Mouse (Mus musculus): ENCODE data around the gene Tmc8.
"Not testable (repeated sequence)": the region's sequence is repeated elsewhere in the genome, so short reads cannot be mapped to it uniquely, and the experiment has no call there.

The Tmc8 gene

GRCm38 (mm10) chr11:117774925-117775324 is 7.0 kb upstream of the Tmc8 start:
- no peak for DNase-seq (ENCODE audit: low read depth)

GRCm38 (mm10) chr11:117775540-117775939 is 6.3 kb upstream of the Tmc8 start:
- no peak for DNase-seq (ENCODE audit: low read depth)

- DNase-seq (ENCODE audit: low read depth): no peak
These were observed 5.6 kb upstream of the Tmc8 start for GRCm38 (mm10) chr11:117776085-117776792.

- DNase-seq (ENCODE audit: low read depth): peak; percentile 78
These were observed 4.8 kb upstream of the Tmc8 start for GRCm38 (mm10) chr11:117777111-117777510.

GRCm38 (mm10) chr11:117778031-117778430 is 3.8 kb upstream of the Tmc8 start:
- no peak for DNase-seq (ENCODE audit: low read depth)

- DNase-seq (ENCODE audit: low read depth): no peak
These were observed 2.9 kb upstream of the Tmc8 start for GRCm38 (mm10) chr11:117778851-117779433.

DNA sequence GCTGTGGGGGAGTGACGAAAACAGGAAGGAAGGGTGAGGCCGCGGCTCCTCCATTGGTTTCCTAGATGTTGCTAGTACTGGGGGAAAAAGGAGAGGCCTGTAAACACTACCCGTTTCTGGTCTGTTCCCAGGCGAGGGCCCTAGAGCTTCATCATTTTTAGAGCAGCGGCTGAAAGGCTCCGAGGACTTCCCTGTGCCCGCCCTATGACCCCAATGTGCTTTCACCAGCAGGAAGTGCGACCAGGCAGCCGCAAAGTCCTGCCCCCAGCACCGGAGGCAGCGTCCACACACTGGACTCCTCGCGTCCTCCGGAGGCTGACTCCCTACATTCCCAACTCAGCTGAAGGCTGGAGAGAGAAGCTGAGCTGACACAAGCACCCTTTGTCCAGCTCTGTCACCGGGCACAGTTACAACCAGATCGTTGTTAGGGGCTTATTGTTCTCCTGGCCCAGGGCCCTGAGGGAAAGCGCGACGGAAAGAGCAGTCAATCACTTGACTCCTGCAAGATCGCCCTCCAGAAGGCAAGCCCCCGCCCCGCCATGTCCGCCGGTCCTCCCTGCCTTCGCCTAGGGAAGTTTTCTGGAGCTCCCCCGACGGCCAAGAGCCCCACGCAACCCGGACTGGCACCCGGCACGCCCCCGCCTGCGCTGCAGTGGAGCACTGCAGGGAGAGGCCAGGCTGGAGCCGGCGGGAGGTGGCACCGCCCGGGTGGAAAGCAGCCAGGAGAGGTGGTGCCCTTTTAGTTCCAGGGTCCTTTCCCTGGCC is 2.3 kb upstream of the Tmc8 start:
- DNase-seq (ENCODE audit: low read depth): peak; percentile 49

GRCm38 (mm10) chr11:117780199-117780515 is 1.7 kb upstream of the Tmc8 start:
- no peak for DNase-seq (ENCODE audit: low read depth)

- peak; percentile 97 for DNase-seq (ENCODE audit: low read depth)
These were observed 1.2 kb upstream of the Tmc8 start for GRCm38 (mm10) chr11:117780582-117781111.

- no peak for DNase-seq (ENCODE audit: low read depth)
These were observed 566 bp upstream of the Tmc8 start for GRCm38 (mm10) chr11:117781199-117781821.

- DNase-seq (ENCODE audit: low read depth): no peak
These were observed 794 bp downstream of the Tmc8 start for GRCm38 (mm10) chr11:117782705-117783034.

DNA sequence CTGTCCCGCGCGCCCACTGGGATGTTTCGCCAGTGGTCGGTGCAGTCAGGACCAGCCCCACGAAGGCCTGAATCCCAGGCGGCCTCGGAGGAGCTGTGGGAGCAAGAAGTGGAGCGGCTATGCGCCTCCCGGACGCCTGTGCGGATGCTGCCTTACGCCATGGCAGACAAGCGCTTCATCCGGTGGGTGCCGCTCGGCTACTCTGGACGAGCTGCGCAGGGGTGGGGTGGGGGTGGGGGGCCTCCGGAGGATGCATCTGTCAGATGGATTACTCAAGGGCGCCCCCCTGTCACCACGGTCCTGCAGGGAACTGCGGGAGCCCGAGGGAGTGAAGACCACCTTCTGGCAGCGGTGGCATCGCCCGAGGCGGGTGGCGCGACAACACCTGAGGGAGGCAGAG is 1.2 kb downstream of the Tmc8 start:
- DNase-seq (ENCODE audit: low read depth): peak; percentile 79

DNA sequence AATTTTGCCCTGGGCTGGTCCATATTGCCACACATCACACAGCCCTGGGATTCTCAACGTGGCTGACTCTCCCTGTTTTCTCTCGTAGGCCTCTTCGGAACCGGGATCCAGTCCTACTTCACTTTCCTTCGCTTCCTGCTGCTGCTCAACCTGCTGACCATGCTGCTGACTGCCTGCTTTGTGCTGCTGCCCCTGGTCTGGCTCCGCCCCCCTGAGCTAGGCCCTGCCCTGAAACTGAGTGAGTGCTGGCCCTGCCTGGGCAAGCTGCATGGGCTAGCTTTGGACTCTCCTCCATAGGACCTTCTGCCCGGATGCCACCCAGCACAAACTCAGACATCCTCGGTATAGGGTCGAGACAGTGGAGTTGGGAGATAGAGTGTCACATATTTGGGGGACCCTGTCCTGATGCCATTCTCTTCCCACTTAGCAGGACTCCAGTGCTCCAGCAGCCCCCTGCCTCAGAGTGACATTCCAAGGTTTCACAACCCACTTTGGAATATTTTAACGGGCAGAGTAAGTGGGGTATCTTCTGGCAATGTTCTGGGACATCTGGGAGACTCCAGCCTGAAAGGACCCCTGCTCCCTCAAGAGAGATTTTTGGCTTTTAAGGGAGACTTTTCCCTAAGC is 1.9 kb downstream of the Tmc8 start:
- no peak for DNase-seq (ENCODE audit: low read depth)

- peak; percentile 81 for DNase-seq (ENCODE audit: low read depth)
These were observed 4.4 kb downstream of the Tmc8 start for GRCm38 (mm10) chr11:117786294-117786693.

- not testable (repeated sequence) for DNase-seq (ENCODE audit: low read depth)
These were observed 6.6 kb downstream of the Tmc8 start for GRCm38 (mm10) chr11:117788481-117788880.

GRCm38 (mm10) chr11:117790286-117790685 is 8.4 kb downstream of the Tmc8 start:
- DNase-seq (ENCODE audit: low read depth): peak; percentile 77

DNA sequence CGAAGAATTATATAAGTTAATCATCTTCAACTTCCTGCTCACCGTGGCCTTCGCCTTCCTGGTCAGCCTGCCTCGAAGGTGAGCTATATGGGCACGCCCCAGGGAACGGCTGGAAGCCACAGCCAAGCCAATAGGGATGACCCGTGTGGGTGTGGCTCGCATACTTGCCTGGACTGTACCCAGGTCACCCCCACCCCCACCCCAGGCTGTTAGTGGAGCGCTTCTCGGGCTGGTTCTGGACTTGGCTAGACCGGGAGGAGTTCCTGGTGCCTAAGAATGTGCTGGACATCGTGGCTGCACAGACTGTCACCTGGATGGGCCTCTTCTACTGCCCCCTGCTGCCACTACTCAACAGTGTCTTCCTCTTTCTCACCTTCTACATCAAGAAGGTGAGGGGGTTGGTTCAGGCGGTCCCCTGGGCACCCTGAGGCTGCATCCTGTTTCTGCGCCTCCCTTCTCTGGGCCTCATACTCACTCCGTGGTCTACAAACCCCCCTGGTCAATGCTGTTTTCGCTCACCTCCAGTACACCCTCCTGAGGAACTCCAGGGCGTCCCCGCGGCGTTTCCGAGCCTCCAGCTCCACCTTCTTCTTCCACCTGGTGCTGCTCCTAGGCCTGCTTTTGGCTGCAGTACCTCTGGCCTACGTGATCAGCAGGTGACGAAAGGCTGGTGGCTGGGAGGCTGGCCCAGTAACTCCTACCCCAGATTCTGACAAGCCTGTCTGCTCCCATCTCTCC is 9.0 kb downstream of the Tmc8 start:
- no peak for DNase-seq (ENCODE audit: low read depth)

- no peak for DNase-seq (ENCODE audit: low read depth)
These were observed 9.5 kb downstream of the Tmc8 start for GRCm38 (mm10) chr11:117791441-117791761.

- DNase-seq (ENCODE audit: low read depth): peak; percentile 57
These were observed 10.5 kb downstream of the Tmc8 start for GRCm38 (mm10) chr11:117792281-117792888.

GRCm38 (mm10) chr11:117794035-117794551 is 12.2 kb downstream of the Tmc8 start:
- DNase-seq (ENCODE audit: low read depth): peak; percentile 75

DNA sequence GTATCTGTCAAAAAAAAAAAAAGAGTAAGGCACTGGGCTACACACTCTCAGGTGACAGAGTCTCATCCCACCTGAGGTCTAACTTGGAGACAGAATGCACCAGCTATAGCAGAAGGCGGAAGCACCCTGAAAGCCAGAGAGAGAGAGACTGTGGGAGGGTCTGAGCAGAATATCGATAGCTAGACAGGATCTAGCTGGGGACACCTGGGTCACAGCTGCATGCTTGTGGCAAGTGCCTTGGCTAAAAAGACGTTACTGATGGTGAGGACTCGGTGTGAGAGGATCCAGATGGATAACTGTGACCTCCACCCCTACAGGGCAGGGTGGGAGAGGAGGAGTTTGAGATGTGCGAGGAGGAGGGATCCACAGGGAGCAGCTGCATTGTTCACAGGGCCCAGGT is 15.1 kb downstream of the Tmc8 start:
- DNase-seq (ENCODE audit: low read depth): peak; percentile 18
